Mouse (Mus musculus) small intestine, adult 2 months (tissue): ENCODE data around the gene Coro1b. TPM values are rescaled to one million over a fixed set of nuclear protein-coding genes. Genes with fewer than 3 reads are reported as not detected.
A peak's percentile ranks its signal among the peaks of the same experiment; 100 is the strongest.

Experiments used
- H3K27ac ChIP-seq: fragments of 200-500 bp; 2 replicates; pipeline ENCODE4 v1.5.1; 2012; ENCODE audit warnings: low read depth, low read length, control low read depth, inconsistent platforms; ENCODE audit not compliant: insufficient read depth
- H3K27me3 ChIP-seq: fragments of 200-500 bp; 2 replicates; pipeline ENCODE4 v1.6.1; 2012; ENCODE audit warnings: mild to moderate bottlenecking, moderate library complexity, low read length, inconsistent platforms; ENCODE audit not compliant: control insufficient read depth, insufficient read depth
- H3K36me3 ChIP-seq: fragments of 200-500 bp; 2 replicates; pipeline ENCODE4 v1.6.1; 2012; ENCODE audit warnings: mild to moderate bottlenecking, low read length, control low read depth, inconsistent platforms; ENCODE audit not compliant: control insufficient read depth, insufficient read depth
- H3K4me1 ChIP-seq: fragments of 200-500 bp; 2 replicates; pipeline ENCODE4 v1.6.1; 2012; ENCODE audit warnings: low read length, inconsistent platforms, mixed read lengths; ENCODE audit not compliant: control insufficient read depth, insufficient read depth, insufficient read length
- H3K4me3 ChIP-seq: fragments of 200-500 bp; 2 replicates; pipeline ENCODE4 v1.5.1; 2012; ENCODE audit warnings: low read depth, mild to moderate bottlenecking, control low read depth, inconsistent platforms, low read length, moderate library complexity
- CTCF ChIP-seq: fragments of 200-500 bp; IDR thresholded peaks from 2 replicates; pipeline ENCODE4 v1.5.1; 2012; ENCODE audit warnings: low read depth, mild to moderate bottlenecking, control low read depth, inconsistent platforms, low read length, moderate library complexity, mixed read lengths; ENCODE audit not compliant: insufficient replicate concordance, insufficient read length; ENCODE audit errors: extremely low read depth
- POLR2A ChIP-seq: fragments of 200-500 bp; IDR thresholded peaks from 2 replicates; pipeline ENCODE4 v1.6.1; 2012; ENCODE audit warnings: low read depth, mild to moderate bottlenecking, control low read depth, inconsistent platforms, low read length, moderate library complexity
- WGBS: fragments of 180-500 bp; shearing (Covaris S2); methylation state at CpG from one replicate; pipeline ENCODE4 v1.1.7; 2018; 5-methylcytosine and 5-hydroxymethylcytosine counted together
- polyA plus RNA-seq: library from polyadenylated mRNA; depleted of rRNA; stranded (reverse); fragments of >200 nt; gene quantifications from 2 replicates; pipeline ENCODE4 v1.2.3, GENCODE M21; 2012

The Coro1b gene
- polyA plus RNA-seq, 1 experiment, result 493 TPM

DNA sequence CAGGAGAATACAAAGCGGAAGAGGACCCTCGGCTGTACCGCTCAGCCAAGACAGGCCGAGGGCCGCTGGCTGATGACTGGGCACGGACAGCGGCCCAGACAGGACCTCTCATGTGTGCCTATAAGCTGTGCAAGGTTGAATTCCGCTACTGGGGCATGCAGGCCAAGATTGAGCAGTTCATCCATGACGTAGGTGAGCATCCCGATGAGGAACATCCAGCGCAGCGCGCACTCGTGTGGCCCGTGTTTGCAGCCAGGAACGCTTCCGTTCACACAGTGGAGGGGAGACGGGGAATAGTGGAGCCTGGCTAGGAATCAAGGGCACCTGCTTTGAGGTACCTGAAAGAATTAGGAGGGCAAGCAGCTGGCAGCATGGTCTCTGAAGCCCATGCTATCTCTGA is 45.1 kb upstream of the Coro1b start:
- Histone ChIP-seq H3K4me3 (no peak overlapping the region), H3K27ac (no peak overlapping the region), H3K36me3 (peaks cover 44% of the 10 kb centered on the region), H3K27me3 (no peaks in the 10 kb centered on the region), H3K4me1 (peaks cover 16% of the 10 kb centered on the region)
- whole genome bisulfite sequencing, result 96% methylated on average over 18 of the region's 18 CpGs
- no peak for TF ChIP-seq CTCF
- no peak for TF ChIP-seq POLR2A

DNA sequence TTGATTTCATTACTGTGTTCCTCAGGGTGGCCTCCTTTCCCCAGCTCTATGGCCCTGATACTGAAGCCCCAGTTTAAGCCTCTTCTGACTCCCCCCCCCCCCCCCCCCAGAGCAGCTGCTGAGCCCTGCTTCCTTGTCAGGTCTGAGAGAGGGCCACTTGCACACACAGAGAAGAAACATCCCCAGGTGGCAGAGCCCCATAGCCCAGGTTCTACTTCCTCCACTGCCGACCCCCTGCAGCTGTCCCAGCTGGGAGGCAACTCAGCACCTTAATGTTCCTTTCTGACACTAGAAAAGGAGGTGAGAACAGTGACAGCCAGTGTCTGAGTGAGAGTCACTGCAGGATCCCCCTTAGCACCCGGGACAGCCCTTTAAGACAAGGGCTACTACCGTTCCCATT is 44.6 kb upstream of the Coro1b start:
- WGBS, result 75% methylated on average over 3 of the region's 3 CpGs

DNA sequence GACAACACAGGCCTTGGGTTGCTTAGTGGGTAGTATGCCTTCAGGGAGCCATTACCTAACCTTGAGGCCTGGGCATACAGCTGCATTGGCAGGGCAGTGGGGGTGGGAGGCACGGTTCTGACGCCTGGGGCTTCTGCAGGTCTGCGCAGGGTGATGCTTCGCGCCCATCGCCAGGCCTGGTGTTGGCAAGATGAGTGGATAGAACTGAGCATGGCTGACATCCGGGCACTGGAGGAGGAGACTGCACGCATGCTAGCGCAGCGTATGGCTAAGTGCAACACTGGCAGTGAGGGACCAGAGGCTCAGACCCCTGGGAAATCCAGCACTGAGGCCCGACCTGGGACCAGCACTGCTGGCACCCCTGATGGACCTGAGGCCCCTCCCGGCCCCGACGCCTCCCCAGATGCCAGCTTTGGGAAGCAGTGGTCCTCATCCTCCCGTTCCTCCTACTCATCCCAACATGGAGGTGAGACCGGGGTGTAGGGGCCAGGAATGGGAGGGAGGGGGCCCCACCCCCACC is 43.7 kb upstream of the Coro1b start:
- Histone ChIP-seq H3K4me3 (no peak overlapping the region), H3K27ac (no peak overlapping the region), H3K27me3 (no peaks in the 10 kb centered on the region), H3K4me1 (peaks cover 6% of the 10 kb centered on the region), H3K36me3 (peaks cover 45% of the 10 kb centered on the region)
- TF ChIP-seq POLR2A (no peak), CTCF (no peak)
- 94% methylated on average over 16 of the region's 16 CpGs for WGBS

More for the DNA sequence above, 44.6 kb upstream of the Coro1b start:
- H3K4me1 ChIP-seq, result peaks cover 11% of the 10 kb centered on the region
- H3K4me3 ChIP-seq, result no peak overlapping the region
- no peak overlapping the region for H3K27ac ChIP-seq
- TF ChIP-seq POLR2A (no peak), CTCF (no peak)
- H3K27me3 ChIP-seq, result no peaks in the 10 kb centered on the region
- H3K36me3 ChIP-seq, result peaks cover 43% of the 10 kb centered on the region

- Histone ChIP-seq H3K27ac (no peak overlapping the region), H3K27me3 (no peaks in the 10 kb centered on the region), H3K36me3 (peaks cover 53% of the 10 kb centered on the region), H3K4me1 (no peaks in the 10 kb centered on the region), H3K4me3 (no peak overlapping the region)
- TF ChIP-seq CTCF (no peak), POLR2A (no peak)
- 94% methylated on average over 14 of the region's 14 CpGs for WGBS
Measured at GRCm38 (mm10) chr19:4106654-4107053, 41.8 kb upstream of the Coro1b start.

- Histone ChIP-seq H3K36me3 (peaks cover 60% of the 10 kb centered on the region), H3K27ac (no peak overlapping the region), H3K27me3 (no peaks in the 10 kb centered on the region), H3K4me3 (no peak overlapping the region), H3K4me1 (peaks cover 16% of the 10 kb centered on the region)
- whole genome bisulfite sequencing, result 88% methylated on average over 9 of the region's 9 CpGs
- TF ChIP-seq CTCF (no peak), POLR2A (no peak)
Measured at GRCm38 (mm10) chr19:4108535-4108934, 39.9 kb upstream of the Coro1b start.

- TF ChIP-seq POLR2A (no peak), CTCF (no peak)
- Histone ChIP-seq H3K27me3 (no peaks in the 10 kb centered on the region), H3K4me1 (peaks cover 33% of the 10 kb centered on the region), H3K36me3 (peaks cover 53% of the 10 kb centered on the region), H3K4me3 (no peak overlapping the region), H3K27ac (peak overlapping the region; percentile 99)
- 94% methylated on average over 26 of the region's 26 CpGs for WGBS
Measured at GRCm38 (mm10) chr19:4112063-4112960, 36.1 kb upstream of the Coro1b start.

DNA sequence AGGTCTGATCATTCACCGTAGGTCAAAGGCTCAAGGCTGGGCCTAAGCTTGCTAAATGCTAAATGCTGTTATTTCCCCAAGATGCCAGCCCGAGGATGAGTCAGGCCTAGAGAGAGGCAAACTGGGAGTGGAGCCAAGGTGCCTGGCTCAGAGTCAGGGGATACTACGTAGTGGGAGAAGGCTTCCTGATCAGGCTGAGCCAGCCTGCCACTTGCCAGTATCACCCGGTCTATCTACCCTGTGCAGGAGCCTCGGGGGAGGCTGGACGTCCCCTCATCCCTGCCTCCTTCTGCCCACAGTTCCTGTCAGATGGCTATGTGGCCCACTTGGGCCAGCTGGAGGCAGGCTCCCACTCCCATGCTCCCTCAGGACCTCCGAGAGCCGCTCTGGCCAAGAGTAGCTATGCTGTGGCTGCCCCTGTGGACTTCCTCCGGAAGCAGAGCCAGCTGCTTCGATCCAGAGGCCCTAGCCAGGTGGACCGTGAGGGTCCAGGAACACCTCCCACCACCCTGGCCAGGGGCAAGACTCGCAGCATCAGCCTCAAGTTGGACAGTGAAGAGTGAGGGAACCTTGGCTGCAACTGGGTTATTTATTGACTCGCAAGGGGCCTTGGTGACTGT is 35.1 kb upstream of the Coro1b start:
- H3K36me3 ChIP-seq, result peaks cover 51% of the 10 kb centered on the region
- peaks cover 36% of the 10 kb centered on the region for H3K4me1 ChIP-seq
- TF ChIP-seq CTCF (no peak), POLR2A (peak; percentile 44; the same call in 1 of the 2 replicates)
- 8% methylated on average over 13 of the region's 13 CpGs for WGBS
- H3K27ac ChIP-seq, result peak overlapping the region; percentile 99
- no peaks in the 10 kb centered on the region for H3K27me3 ChIP-seq
- H3K4me3 ChIP-seq, result 0 out of 2 replicates have a peak overlapping the region, but pooled peaks have one; percentile 4
